Mouse (Mus musculus) forebrain, embryonic 16.5 days (tissue): ENCODE data around the gene Ccdc154. TPM values are rescaled to one million over a fixed set of nuclear protein-coding genes. Genes with fewer than 3 reads are reported as not detected.
A peak's percentile ranks its signal among the peaks of the same experiment; 100 is the strongest.

Experiments used
- ATAC-seq: fragments of 200-750 bp; cut with Nextera tagmentation; 2 replicates; pipeline ENCODE4 v1.8.0; 2017; ENCODE audit warnings: mild to moderate bottlenecking, moderate library complexity
- H3K27ac ChIP-seq: fragments of 300-500 bp; sonication (generic); 2 replicates; pipeline ENCODE4 v1.5.1; 2014; ENCODE audit warnings: low read length, control low read depth
- H3K27me3 ChIP-seq: fragments of 300-500 bp; sonication (generic); replicated peaks from 2 replicates; pipeline ENCODE4 v1.6.1; 2014; ENCODE audit warnings: low read length; ENCODE audit not compliant: control insufficient read depth, insufficient read depth
- H3K36me3 ChIP-seq: fragments of 300-500 bp; sonication (generic); 2 replicates; pipeline ENCODE4 v1.6.1; 2014; ENCODE audit not compliant: control insufficient read depth, insufficient read depth
- H3K4me1 ChIP-seq: fragments of 300-500 bp; sonication (generic); replicated peaks from 2 replicates; pipeline ENCODE4 v1.6.1; 2014; ENCODE audit warnings: low read length; ENCODE audit not compliant: control insufficient read depth, insufficient read depth
- H3K4me2 ChIP-seq: fragments of 300-500 bp; sonication (generic); 2 replicates; pipeline ENCODE4 v1.6.1; 2014; ENCODE audit warnings: mild to moderate bottlenecking, low read length, control low read depth
- H3K4me3 ChIP-seq: fragments of 300-500 bp; sonication (generic); replicated peaks from 2 replicates; pipeline ENCODE4 v1.5.1; 2014; ENCODE audit warnings: mild to moderate bottlenecking, low read length, control low read depth
- H3K9ac ChIP-seq: fragments of 300-500 bp; sonication (generic); replicated peaks from 2 replicates; pipeline ENCODE4 v1.6.1; 2014; ENCODE audit warnings: low read depth, low read length, control low read depth
- H3K9me3 ChIP-seq: fragments of 300-500 bp; sonication (generic); 2 replicates; pipeline ENCODE4 v1.6.1; 2016; ENCODE audit warnings: low read length; ENCODE audit not compliant: control insufficient read depth
- WGBS: fragments of 180-500 bp; shearing (Covaris S2); extraction: QIAGEN DNeasy Blood & Tissue Kit; methylation state at CpG from one replicate; pipeline ENCODE4 v1.1.7; 2014; 5-methylcytosine and 5-hydroxymethylcytosine counted together
- polyA plus RNA-seq: library from polyadenylated mRNA; unstranded; fragments of >200 nt; fragmentation: Nextera tagmentation; extraction: Ambion mirVana; gene quantifications from 2 replicates; pipeline ENCODE4 v1.2.1, GENCODE M21; 2015

The Ccdc154 gene
- polyA plus RNA-seq, 1 experiment from 2014 or later: not detected

DNA sequence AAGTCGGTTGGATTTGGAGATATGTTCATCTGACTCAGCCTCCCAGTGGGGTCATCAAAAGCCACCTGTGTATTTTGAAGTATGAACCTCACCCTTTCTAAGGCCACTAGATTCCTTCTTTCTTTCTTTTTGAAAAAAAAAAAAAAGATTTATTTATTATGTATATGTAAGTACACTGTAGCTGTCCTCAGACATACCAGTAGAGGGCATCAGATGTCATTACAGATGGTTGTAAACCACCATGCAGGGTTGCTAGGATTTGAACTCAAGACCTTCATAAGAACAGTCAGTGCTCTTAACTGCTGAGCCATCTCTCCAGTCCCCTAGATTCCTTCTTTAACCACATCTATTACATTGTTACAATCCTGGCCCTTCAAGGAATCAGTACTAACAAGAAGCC is 32.2 kb upstream of the Ccdc154 start:
- no peak for ATAC-seq
- no peak overlapping the region for H3K4me3 ChIP-seq
- no peak overlapping the region for H3K4me2 ChIP-seq
- H3K9ac ChIP-seq: no peak overlapping the region
- no peak overlapping the region for H3K27ac ChIP-seq
- no peaks in the 10 kb centered on the region for H3K9me3 ChIP-seq
- no peaks in the 10 kb centered on the region for H3K27me3 ChIP-seq
- peaks cover 10% of the 10 kb centered on the region for H3K4me1 ChIP-seq
- 83% methylated on average over 1 of the region's 1 CpGs for WGBS
- no peaks in the 10 kb centered on the region for H3K36me3 ChIP-seq

DNA sequence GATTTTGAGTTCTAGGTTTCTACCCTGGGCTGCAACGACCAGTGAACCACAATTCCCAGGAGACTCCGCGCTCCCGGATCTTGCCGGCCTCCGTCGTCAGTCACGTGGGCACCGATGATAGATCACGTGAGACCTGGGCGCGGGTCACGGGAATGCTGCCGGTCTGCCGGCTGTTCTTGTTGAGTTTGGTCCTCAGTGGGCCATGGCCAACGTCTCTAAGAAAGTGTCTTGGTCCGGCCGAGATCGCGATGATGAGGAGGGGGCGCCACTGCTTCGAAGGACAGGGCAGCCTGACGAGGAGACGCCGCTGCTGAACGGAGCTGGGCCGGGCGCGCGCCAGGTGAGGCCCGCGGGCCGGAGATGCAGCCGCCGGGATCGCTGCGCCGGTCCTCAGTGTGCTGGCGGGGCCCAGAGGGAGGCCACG is 29.0 kb upstream of the Ccdc154 start, which contains the start of gene Clcn7:
Gene Clcn7 (plus strand): TSS at position 117 of the 424 bp plus-strand sequence.
- H3K4me1 ChIP-seq: peaks cover 10% of the 10 kb centered on the region
- peak; percentile 96 for ATAC-seq
- WGBS: 0% methylated on average over 40 of the region's 40 CpGs
- H3K4me3 ChIP-seq: peak within 1 kb of the TSS; percentile 92
- no peaks in the 10 kb centered on the region for H3K36me3 ChIP-seq
- no peaks in the 10 kb centered on the region for H3K27me3 ChIP-seq
- H3K9me3 ChIP-seq: no peaks in the 10 kb centered on the region
- no peak within 1 kb of the TSS for H3K27ac ChIP-seq
- H3K4me2 ChIP-seq: peak within 1 kb of the TSS; percentile 82
- H3K9ac ChIP-seq: peak within 1 kb of the TSS; percentile 81

DNA sequence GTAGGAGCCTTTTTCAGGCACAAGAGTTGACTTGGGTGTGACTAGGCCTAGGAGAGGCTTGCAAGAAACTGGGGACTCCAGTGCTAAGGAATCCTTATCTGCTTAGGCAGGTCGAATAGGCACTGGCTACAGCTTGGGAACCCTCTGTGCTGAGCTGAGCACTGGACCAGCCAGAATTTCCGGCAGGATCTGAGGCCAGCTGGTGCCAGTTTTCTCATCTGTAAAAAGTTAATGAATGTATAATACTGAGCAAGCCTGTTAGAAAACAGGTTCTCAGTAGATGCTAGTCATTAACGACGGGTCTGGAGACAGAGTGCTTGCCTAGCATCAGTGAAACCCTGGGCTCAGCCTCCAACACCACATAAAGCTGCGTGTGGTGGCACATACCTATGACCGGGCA is 26.6 kb upstream of the Ccdc154 start:
- no peak overlapping the region for H3K9ac ChIP-seq
- H3K27me3 ChIP-seq: no peaks in the 10 kb centered on the region
- H3K27ac ChIP-seq: no peak overlapping the region
- peaks cover 10% of the 10 kb centered on the region for H3K4me1 ChIP-seq
- H3K36me3 ChIP-seq: no peaks in the 10 kb centered on the region
- WGBS: 90% methylated on average over 6 of the region's 6 CpGs
- H3K4me3 ChIP-seq: no peak overlapping the region
- ATAC-seq: no peak
- H3K9me3 ChIP-seq: no peaks in the 10 kb centered on the region
- no peak overlapping the region for H3K4me2 ChIP-seq

DNA sequence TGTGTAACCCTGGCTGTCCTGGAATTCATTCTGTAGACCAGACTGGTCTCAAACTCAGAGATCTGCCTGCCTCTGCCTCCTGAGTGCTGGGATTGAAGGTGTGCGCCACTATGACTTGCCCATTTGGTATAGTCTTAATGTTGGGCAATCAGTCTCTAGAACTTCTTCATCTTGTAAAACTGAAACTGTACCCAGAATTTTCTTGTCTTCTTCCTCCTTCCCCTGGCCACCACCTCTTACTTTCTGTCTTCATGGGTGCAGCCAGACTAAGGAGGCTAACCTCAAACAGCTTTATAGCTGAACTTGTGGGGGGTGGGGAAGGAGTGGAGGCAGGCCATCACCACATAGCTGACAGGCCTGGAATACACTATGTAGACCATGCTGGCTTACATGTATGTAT is 23.5 kb upstream of the Ccdc154 start:
- ATAC-seq: no peak
- no peaks in the 10 kb centered on the region for H3K9me3 ChIP-seq
- 100% methylated on average over 1 of the region's 1 CpGs for WGBS
- no peak overlapping the region for H3K9ac ChIP-seq
- H3K4me3 ChIP-seq: no peak overlapping the region
- H3K4me1 ChIP-seq: peaks cover 9% of the 10 kb centered on the region
- no peak overlapping the region for H3K27ac ChIP-seq
- H3K36me3 ChIP-seq: no peaks in the 10 kb centered on the region
- no peak overlapping the region for H3K4me2 ChIP-seq
- no peaks in the 10 kb centered on the region for H3K27me3 ChIP-seq

DNA sequence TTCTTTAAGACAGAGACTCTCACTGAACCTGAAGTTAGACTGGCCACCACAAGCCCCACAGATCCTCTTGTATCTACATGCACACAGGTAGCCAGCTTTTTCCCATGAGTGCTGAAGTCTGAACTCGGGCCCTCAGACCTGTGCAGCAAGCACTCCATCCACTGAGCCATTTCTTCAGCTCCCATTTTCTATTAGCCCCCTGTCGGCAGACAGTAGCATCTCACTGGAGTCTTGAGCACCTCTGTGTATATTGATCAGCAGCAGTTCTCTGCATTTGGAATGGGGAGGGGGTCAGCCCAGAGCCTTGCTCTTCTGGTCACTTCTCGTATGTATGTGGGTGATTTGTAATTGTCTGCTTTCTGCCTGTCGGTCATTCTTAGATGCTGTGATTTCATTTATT is 22.3 kb upstream of the Ccdc154 start:
- Histone ChIP-seq H3K9me3 (no peaks in the 10 kb centered on the region), H3K36me3 (no peaks in the 10 kb centered on the region), H3K4me3 (no peak overlapping the region), H3K4me1 (no peaks in the 10 kb centered on the region), H3K27ac (no peak overlapping the region), H3K27me3 (no peaks in the 10 kb centered on the region), H3K4me2 (no peak overlapping the region), H3K9ac (no peak overlapping the region)
- ATAC-seq: no peak
- 67% methylated on average over 4 of the region's 4 CpGs for WGBS

DNA sequence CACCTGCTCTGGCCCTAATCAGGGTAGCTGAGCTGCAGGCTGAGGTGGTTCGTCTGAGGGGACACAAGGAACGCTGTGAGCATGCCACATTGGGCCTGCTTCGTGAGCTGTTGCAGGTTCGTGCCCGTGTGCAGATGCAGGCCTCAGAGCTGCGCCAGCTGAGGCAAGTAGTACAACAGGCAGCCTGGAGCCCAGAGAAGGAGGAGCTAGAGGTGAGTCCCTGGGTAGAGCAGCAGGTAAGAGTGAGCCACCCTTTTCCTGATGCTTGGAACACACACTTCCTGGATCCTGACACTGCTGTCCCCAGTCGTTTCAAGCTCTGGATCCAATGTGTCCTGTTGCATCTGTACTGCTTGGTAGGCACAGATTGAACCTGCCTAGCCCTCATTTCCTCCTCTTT is 1.1 kb downstream of the Ccdc154 start:
- Histone ChIP-seq H3K4me2 (no peak overlapping the region), H3K9me3 (no peaks in the 10 kb centered on the region), H3K36me3 (peaks cover 9% of the 10 kb centered on the region; the same call in 1 of the 2 replicates), H3K27ac (no peak overlapping the region), H3K4me3 (no peak overlapping the region), H3K9ac (no peak overlapping the region), H3K4me1 (no peaks in the 10 kb centered on the region), H3K27me3 (no peaks in the 10 kb centered on the region)
- WGBS: 82% methylated on average over 7 of the region's 7 CpGs
- ATAC-seq: no peak

DNA sequence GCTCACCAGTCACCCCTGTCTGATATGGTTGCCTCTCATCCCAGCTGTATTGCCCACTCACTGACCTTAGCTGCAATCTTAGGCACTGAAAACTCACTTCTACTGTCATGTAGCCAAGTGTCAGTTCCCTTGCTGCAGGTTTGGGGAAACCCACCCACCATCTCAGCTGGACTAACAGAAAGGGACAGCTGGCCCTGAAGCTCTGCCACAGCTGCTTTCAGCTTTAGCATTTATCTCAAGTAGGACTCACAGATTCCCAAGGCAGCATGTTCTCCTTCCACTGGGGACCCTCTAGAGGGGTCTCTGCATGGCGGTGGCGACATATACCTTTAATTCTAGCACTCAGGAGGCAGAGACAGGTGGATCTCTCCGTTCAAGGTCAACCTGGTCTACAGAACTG is 2.5 kb downstream of the Ccdc154 start:
- no peak for ATAC-seq
- Histone ChIP-seq H3K9me3 (no peaks in the 10 kb centered on the region), H3K9ac (no peak overlapping the region), H3K4me3 (no peak overlapping the region), H3K27ac (no peak overlapping the region), H3K36me3 (peaks cover 6% of the 10 kb centered on the region; the same call in 1 of the 2 replicates), H3K27me3 (no peaks in the 10 kb centered on the region), H3K4me1 (no peaks in the 10 kb centered on the region), H3K4me2 (no peak overlapping the region)
- WGBS: 79% methylated on average over 3 of the region's 3 CpGs

DNA sequence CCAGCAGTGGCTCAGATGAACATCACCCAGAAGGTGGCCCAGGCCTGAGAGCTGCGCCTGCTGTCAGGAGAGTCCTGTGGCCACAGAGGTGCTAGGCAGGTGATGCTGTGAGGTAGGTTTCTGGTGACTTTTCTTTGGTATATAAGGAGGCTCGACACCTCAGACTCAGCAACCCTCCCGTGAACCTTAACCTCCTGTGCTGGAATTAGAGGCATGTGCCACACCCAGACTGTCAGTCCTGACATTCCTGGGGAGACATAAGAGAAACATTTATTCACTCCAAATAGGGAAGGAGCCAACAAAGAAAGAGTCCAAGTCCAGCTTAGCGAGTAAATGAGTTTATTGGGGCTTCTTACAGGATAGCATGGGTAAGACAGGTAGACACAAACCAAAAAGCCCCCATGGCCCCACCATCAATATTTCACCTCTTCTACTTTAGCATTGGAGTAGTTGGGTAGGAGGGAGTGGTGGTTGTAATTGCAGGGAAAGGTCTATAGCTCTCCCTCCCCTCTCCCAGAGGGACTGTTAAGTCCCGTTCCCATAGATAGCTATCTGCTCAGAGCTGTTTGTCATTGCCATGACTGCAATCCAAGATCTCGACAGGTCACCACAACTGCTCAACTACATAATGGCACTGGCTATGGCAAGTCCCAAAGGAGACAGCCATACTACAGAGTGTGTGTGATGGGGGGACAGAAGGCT is 3.9 kb downstream of the Ccdc154 start:
- H3K27me3 ChIP-seq: no peaks in the 10 kb centered on the region
- no peak overlapping the region for H3K4me3 ChIP-seq
- H3K9me3 ChIP-seq: no peaks in the 10 kb centered on the region
- 83% methylated on average over 6 of the region's 6 CpGs for WGBS
- no peak overlapping the region for H3K9ac ChIP-seq
- H3K36me3 ChIP-seq: no peaks in the 10 kb centered on the region; the same call in 1 of the 2 replicates
- ATAC-seq: no peak
- no peak overlapping the region for H3K4me2 ChIP-seq
- H3K27ac ChIP-seq: no peak overlapping the region
- H3K4me1 ChIP-seq: no peaks in the 10 kb centered on the region

GRCm38 (mm10) chr17:25169706-25170105 is 7.4 kb downstream of the Ccdc154 start:
- H3K4me1 ChIP-seq: no peaks in the 10 kb centered on the region
- no peak overlapping the region for H3K4me3 ChIP-seq
- WGBS: 87% methylated on average over 2 of the region's 2 CpGs
- H3K4me2 ChIP-seq: no peak overlapping the region
- ATAC-seq: no peak
- no peaks in the 10 kb centered on the region for H3K36me3 ChIP-seq
- H3K27me3 ChIP-seq: no peaks in the 10 kb centered on the region
- no peaks in the 10 kb centered on the region for H3K9me3 ChIP-seq
- H3K27ac ChIP-seq: no peak overlapping the region
- H3K9ac ChIP-seq: no peak overlapping the region

DNA sequence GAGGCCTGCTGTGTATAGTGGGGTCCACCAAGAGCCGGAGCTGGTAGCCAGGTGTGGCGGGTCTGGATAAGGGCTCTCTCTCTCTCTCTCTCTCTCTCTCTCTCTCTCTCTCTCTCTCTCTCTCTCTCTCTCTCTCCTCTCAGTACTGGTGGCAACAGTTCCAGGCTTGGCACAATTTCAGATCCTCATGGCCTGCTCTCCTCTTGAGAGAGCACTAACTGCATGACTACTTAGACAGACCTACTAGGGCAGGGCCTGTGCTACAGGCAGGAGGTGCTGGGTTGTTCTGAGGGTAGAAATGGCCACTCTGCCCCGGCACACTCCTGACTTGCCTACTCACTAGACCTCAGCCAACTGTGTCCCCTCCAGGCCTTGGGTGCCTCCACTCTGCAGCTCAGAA is 10.3 kb downstream of the Ccdc154 start:
- Histone ChIP-seq H3K27ac (no peak overlapping the region), H3K4me2 (no peak overlapping the region), H3K4me1 (no peaks in the 10 kb centered on the region), H3K27me3 (no peaks in the 10 kb centered on the region), H3K36me3 (no peaks in the 10 kb centered on the region), H3K9me3 (no peaks in the 10 kb centered on the region), H3K9ac (no peak overlapping the region), H3K4me3 (no peak overlapping the region)
- WGBS: 87% methylated on average over 3 of the region's 3 CpGs
- ATAC-seq: no peak
